In genomic region chr1:19543011-19543410, GRCm38 (mm10) we compare ENCODE assay signal across 32 mouse cellular contexts.
"Had no signal": no experiment of that assay in that cellular context is flagged by ENCODE, and none has a peak within 500 bp of the region (broad histone marks: within the 10 kb centered on the region; RNA-seq: fewer than 3 reads in every experiment).

No protein-coding gene starts in this region.

- DNase-seq: left cerebral cortex, postnatal 4 days; liver; liver, embryonic 13.5 days; liver, postnatal 0 days; lung, adult 18-20 months; lung, adult 2 months; lung, embryonic 14.5 days; lung, postnatal 10 days; lung, postnatal 14 days; lung, postnatal 36 days; lung, postnatal 4 days; midbrain, embryonic 14.5 days had no signal

- H3K27me3 ChIP-seq: limb, embryonic 12.5 days; limb, embryonic 13.5 days; limb, embryonic 15.5 days; liver, embryonic 12.5 days; liver, embryonic 13.5 days; liver, embryonic 15.5 days; lung, embryonic 15.5 days; megakaryocyte, embryonic 14.5 days; midbrain, embryonic 12.5 days; midbrain, embryonic 13.5 days; midbrain, embryonic 15.5 days; neural tube, embryonic 12.5 days had no signal

- H3K9me3 ChIP-seq: limb, embryonic 10.5 days; limb, embryonic 12.5 days; limb, embryonic 13.5 days; limb, embryonic 15.5 days; liver, embryonic 12.5 days; liver, embryonic 13.5 days; liver, embryonic 15.5 days; lung, embryonic 15.5 days; megakaryocyte, embryonic 14.5 days; midbrain, embryonic 10.5 days; midbrain, embryonic 12.5 days; midbrain, embryonic 13.5 days; midbrain, embryonic 15.5 days; neural tube, embryonic 12.5 days had no signal

- H3K36me3 ChIP-seq: limb, embryonic 10.5 days; limb, embryonic 12.5 days; limb, embryonic 13.5 days; limb, embryonic 15.5 days; liver, embryonic 12.5 days; liver, embryonic 13.5 days; liver, embryonic 15.5 days; lung, embryonic 15.5 days; midbrain, embryonic 10.5 days; midbrain, embryonic 12.5 days; midbrain, embryonic 13.5 days; midbrain, embryonic 15.5 days; neural tube, embryonic 12.5 days had no signal

- H3K4me2 ChIP-seq: limb, embryonic 12.5 days; limb, embryonic 13.5 days; limb, embryonic 15.5 days; liver, embryonic 11.5 days; liver, embryonic 12.5 days; liver, embryonic 13.5 days; liver, embryonic 15.5 days; lung, embryonic 14.5 days; lung, embryonic 15.5 days; midbrain, embryonic 11.5 days; midbrain, embryonic 12.5 days; midbrain, embryonic 13.5 days; midbrain, embryonic 15.5 days; neural tube, embryonic 12.5 days had no signal

- H3K27ac ChIP-seq: limb, embryonic 10.5 days; limb, embryonic 12.5 days; limb, embryonic 13.5 days; limb, embryonic 15.5 days; liver, embryonic 12.5 days; liver, embryonic 13.5 days; liver, embryonic 14.5 days; liver, embryonic 15.5 days; lung, embryonic 15.5 days; macrophage; midbrain, embryonic 10.5 days; midbrain, embryonic 12.5 days; midbrain, embryonic 13.5 days; midbrain, embryonic 15.5 days; neural tube, embryonic 12.5 days had no signal

- H3K9ac ChIP-seq: limb, embryonic 12.5 days; limb, embryonic 13.5 days; limb, embryonic 15.5 days; liver, embryonic 12.5 days; liver, embryonic 13.5 days; liver, embryonic 14.5 days; liver, embryonic 15.5 days; liver, postnatal 0 days; lung, embryonic 14.5 days; lung, embryonic 15.5 days; midbrain, embryonic 12.5 days; midbrain, embryonic 13.5 days; midbrain, embryonic 15.5 days; neural tube, embryonic 12.5 days had no signal

- ATAC-seq: liver, embryonic 12.5 days; liver, postnatal 0 days; lung, postnatal 0 days; midbrain, embryonic 13.5 days; midbrain, embryonic 15.5 days; midbrain, embryonic 16.5 days had no signal

- H3K4me1 ChIP-seq: limb, embryonic 10.5 days; limb, embryonic 12.5 days; limb, embryonic 13.5 days; limb, embryonic 15.5 days; liver, embryonic 12.5 days; liver, embryonic 13.5 days; liver, embryonic 15.5 days; lung, embryonic 15.5 days; megakaryocyte, embryonic 14.5 days; midbrain, embryonic 10.5 days; midbrain, embryonic 12.5 days; midbrain, embryonic 13.5 days; midbrain, embryonic 15.5 days; neural tube, embryonic 12.5 days had no signal

- H3K4me3 ChIP-seq: limb, embryonic 10.5 days; limb, embryonic 12.5 days; limb, embryonic 13.5 days; limb, embryonic 15.5 days; liver, embryonic 12.5 days; liver, embryonic 13.5 days; liver, embryonic 15.5 days; lung, embryonic 15.5 days; megakaryocyte, embryonic 14.5 days; midbrain, embryonic 10.5 days; midbrain, embryonic 12.5 days; midbrain, embryonic 13.5 days; midbrain, embryonic 15.5 days; myocyte; neural tube, embryonic 12.5 days had no signal
